19 mouse cellular contexts compared by ENCODE assay signal in the genomic region with DNA sequence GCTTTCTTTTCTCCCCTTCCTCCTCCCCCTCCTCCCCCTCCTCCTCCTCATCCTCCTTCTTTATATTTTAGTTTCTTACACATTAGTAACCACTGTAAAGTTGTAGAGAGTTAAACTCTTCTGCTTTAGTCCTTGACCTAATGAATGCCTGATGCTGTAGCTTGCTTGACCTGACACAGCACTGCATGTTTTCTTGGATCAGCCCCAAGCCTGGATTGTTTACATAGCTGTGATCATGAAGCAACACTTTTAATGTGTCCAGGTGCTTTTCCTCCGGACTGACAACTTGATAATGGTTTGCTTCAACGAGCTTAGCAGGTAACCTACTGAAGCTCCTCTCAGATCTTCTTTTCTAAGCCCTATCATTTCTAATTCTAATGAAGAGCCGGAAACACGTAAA.
A peak's percentile ranks its signal among the peaks of the same experiment; 100 is the strongest.
DNase-seq lines count a peak whose midpoint lies in the region; ATAC-seq and TF ChIP-seq lines count a peak whose summit lies in the region.
"Had no signal": no experiment of that assay in that cellular context is flagged by ENCODE, and none has a peak within 500 bp of the region (broad histone marks: within the 10 kb centered on the region; RNA-seq: fewer than 3 reads in every experiment).

No protein-coding gene starts in this region.

- no peaks in the 10 kb centered on the region for H3K27me3 ChIP-seq in kidney, embryonic 14.5 days (ENCODE audit: control insufficient read depth, insufficient read depth, low read length)
- H3K27me3 ChIP-seq: embryonic facial prominence, embryonic 13.5 days; forebrain, embryonic 13.5 days; heart, embryonic 15.5 days had no signal

- DNase-seq in kidney, adult 11 months: no peak
- peak; percentile 4 for DNase-seq in left cerebral cortex, postnatal 4 days
- no peak for DNase-seq in left cerebral cortex, adult 2 months (ENCODE audit: extremely low spot score in 1 of 2, low spot score in 2 of 2)
- DNase-seq in 3T3-L1 (ENCODE audit: low read depth, low spot score) (peak; percentile 6), adipocyte (ENCODE audit: low spot score) (peak; percentile 3)
- DNase-seq: adrenal gland, postnatal 10 days; cerebellum, adult 11 months; cerebellum, adult 9-10 months; cerebellum, postnatal 36 days; forebrain, postnatal 0 days; gastrocnemius, postnatal 14 days; heart, adult 2 months; heart, postnatal 14 days had no signal

- H3K27ac ChIP-seq in kidney, embryonic 14.5 days (ENCODE audit: low read depth, low read length): no peak overlapping the region
- no peak overlapping the region for H3K27ac ChIP-seq in left cerebral cortex, adult 2 months
- H3K27ac ChIP-seq: embryonic facial prominence, embryonic 13.5 days; forebrain, embryonic 13.5 days; heart, adult 2 months; heart, embryonic 15.5 days; hindbrain, embryonic 14.5 days had no signal

- H3K9ac ChIP-seq in kidney, embryonic 14.5 days (ENCODE audit: low read depth, low read length): no peak overlapping the region
- H3K9ac ChIP-seq: embryonic facial prominence, embryonic 13.5 days; forebrain, embryonic 13.5 days; forebrain, postnatal 0 days; heart, embryonic 15.5 days; hindbrain, embryonic 14.5 days had no signal

- H3K4me1 ChIP-seq in kidney, embryonic 14.5 days (ENCODE audit: control insufficient read depth, insufficient read depth, low read length): no peaks in the 10 kb centered on the region
- H3K4me1 ChIP-seq: embryonic facial prominence, embryonic 13.5 days; forebrain, embryonic 13.5 days; heart, embryonic 15.5 days had no signal

- H3K36me3 ChIP-seq in kidney, embryonic 14.5 days (ENCODE audit: control insufficient read depth, insufficient read depth, low read length): no peaks in the 10 kb centered on the region
- H3K36me3 ChIP-seq: embryonic facial prominence, embryonic 13.5 days; heart, embryonic 15.5 days had no signal

- peak; percentile 83 for ATAC-seq in kidney, embryonic 14.5 days (ENCODE audit: low FRiP score, low TSS enrichment)
- ATAC-seq: forebrain, embryonic 13.5 days; forebrain, postnatal 0 days had no signal

- intact Hi-C loops in left cerebral cortex, postnatal 4 days (cut with DNase I): no loop called here
- intact Hi-C loops in left cerebral cortex, adult 2 months (cut with DNase I): no loop called here

- no peaks in the 10 kb centered on the region for H3K9me3 ChIP-seq in kidney, embryonic 14.5 days (ENCODE audit: control insufficient read depth, low read length)
- H3K9me3 ChIP-seq: embryonic facial prominence, embryonic 13.5 days; forebrain, embryonic 13.5 days; heart, embryonic 15.5 days had no signal

- 49% methylated on average over 4 of the region's 4 CpGs for WGBS in kidney, embryonic 14.5 days

- TF ChIP-seq CTCF in left cerebral cortex, adult 2 months (IDR thresholded peaks at IDR 0.05): no peak

- H3K4me3 ChIP-seq in kidney, embryonic 14.5 days (ENCODE audit: low read length): no peak overlapping the region
- H3K4me3 ChIP-seq in left cerebral cortex, adult 2 months: no peak overlapping the region
- H3K4me3 ChIP-seq: embryonic facial prominence, embryonic 13.5 days; forebrain, embryonic 13.5 days; heart, adult 2 months; heart, embryonic 15.5 days had no signal

- H3K4me2 ChIP-seq in kidney, embryonic 14.5 days (replicated peaks; ENCODE audit: low read depth, low read length): no peak overlapping the region
- H3K4me2 ChIP-seq: embryonic facial prominence, embryonic 13.5 days; forebrain, embryonic 13.5 days; heart, embryonic 11.5 days; heart, embryonic 15.5 days; hindbrain, embryonic 14.5 days had no signal

Comparison
In these comparisons a context has a peak if more than half of its experiments do, and no peak if none do; other contexts are left out.
1. DNase-seq: peak in left cerebral cortex, postnatal 4 days (single experiment), 3T3-L1 (single experiment) and adipocyte (single experiment); none in kidney, adult 11 months (single experiment) and left cerebral cortex, adult 2 months (0 of 2).